Mouse (Mus musculus) neutrophil, adult 83 days (primary cell): ENCODE measurements around the gene Kmt2b. TPM values are rescaled to one million over a fixed set of nuclear protein-coding genes. Genes with fewer than 3 reads are reported as not detected.

Experiments
- total RNA-seq, 2 experiments: library from RNA; stranded (reverse); gene quantifications; one replicate each; pipeline ENCODE4 v1.2.4; 2023

The Kmt2b gene
- 10 to 100 TPM; 51.8 to 52.4 TPM for total RNA-seq

GRCm38 (mm10) chr7:30588676-30589434 is at the start of gene Kmt2b:
TSS of gene Kmt2b (minus strand) at chr7:30588726.

GRCm38 (mm10) chr7:30635752-30636151 is 47.2 kb upstream of the Kmt2b start, which contains the start of gene Etv2:
TSS of gene Etv2 (minus strand) at chr7:30635852.

GRCm38 (mm10) chr7:30625530-30626384 is 37.2 kb upstream of the Kmt2b start, which contains the start of gene Cox6b1:
TSS of gene Cox6b1 (minus strand) at chr7:30626151.

GRCm38 (mm10) chr7:30612654-30613402 is 24.3 kb upstream of the Kmt2b start, which contains the start of gene Upk1a:
TSS of gene Upk1a (minus strand) at chr7:30612847.

GRCm38 (mm10) chr7:30598786-30599185 is 10.3 kb upstream of the Kmt2b start, which contains the start of gene Zbtb32:
TSS of gene Zbtb32 (minus strand) at chr7:30598909.

GRCm38 (mm10) chr7:30564970-30565571 is 23.5 kb downstream of the Kmt2b start, which contains the start of gene Igflr1:
TSS of gene Igflr1 (plus strand) at chr7:30565427.

GRCm38 (mm10) chr7:30563117-30563905 is 25.2 kb downstream of the Kmt2b start, which contains the start of the genes U2af1l4, Gm49396 and Psenen:
TSS of gene U2af1l4 (plus strand) at chr7:30563301.
TSS of gene Gm49396 (plus strand) at chr7:30563344.
TSS of gene Psenen (minus strand) at chr7:30563627.

GRCm38 (mm10) chr7:30559443-30559954 is 29.0 kb downstream of the Kmt2b start, which contains the start of gene Lin37:
TSS of gene Lin37 (minus strand) at chr7:30559838.

GRCm38 (mm10) chr7:30552102-30553020 is 36.2 kb downstream of the Kmt2b start, which contains the start of the genes Hspb6 and Proser3:
TSS of gene Hspb6 (plus strand) at chr7:30552178.
TSS of gene Proser3 (minus strand) at chr7:30552299.

GRCm38 (mm10) chr7:30534633-30535577 is 53.6 kb downstream of the Kmt2b start, which contains the start of gene Arhgap33:
TSS of gene Arhgap33 (minus strand) at chr7:30535060.

Other genes with a start within 250 kb of the Kmt2b start
- not detected for gene Lrfn3, start 226.0 kb downstream of the Kmt2b start, total RNA-seq
- 1,000 to 10,000 TPM; 1,969 to 2,032 TPM for gene Tyrobp, start 175.0 kb downstream of the Kmt2b start, total RNA-seq
- 100 to 1,000 TPM; 116 to 124 TPM for gene Hcst, start 168.9 kb downstream of the Kmt2b start, total RNA-seq
- gene Nfkbid, start 167.0 kb downstream of the Kmt2b start, total RNA-seq: 10 to 100 TPM; 61.7 to 67.0 TPM
- under 1 TPM in 1 of 2 experiments, not detected in 1; 0.35 TPM for gene Aplp1, start 143.2 kb downstream of the Kmt2b start, total RNA-seq
- not detected for gene Kirrel2, start 131.0 kb downstream of the Kmt2b start, total RNA-seq
- gene Nphs1, start 130.4 kb downstream of the Kmt2b start, total RNA-seq: not detected
- gene Prodh2, start 95.1 kb downstream of the Kmt2b start, total RNA-seq: not detected
- gene Arhgap33, start 53.7 kb downstream of the Kmt2b start, total RNA-seq: 10 to 100 TPM; 17.6 to 19.1 TPM
- 1 to 10 TPM; 5.0 to 5.5 TPM for gene Hspb6, start 36.5 kb downstream of the Kmt2b start, total RNA-seq
- gene Proser3, start 36.4 kb downstream of the Kmt2b start, total RNA-seq: 1 to 10 TPM; 4.4 to 5.1 TPM
- gene Lin37, start 28.9 kb downstream of the Kmt2b start, total RNA-seq: 10 to 100 TPM; 24.1 to 36.0 TPM
- gene U2af1l4, start 25.4 kb downstream of the Kmt2b start, total RNA-seq: 10 to 100 TPM; 36.6 to 41.9 TPM
- gene Gm49396, start 25.4 kb downstream of the Kmt2b start, total RNA-seq: 1 to 10 TPM; 4.6 to 5.6 TPM
- gene Psenen, start 25.1 kb downstream of the Kmt2b start, total RNA-seq: 100 to 1,000 TPM; 117 to 126 TPM
- 1 to 10 TPM; 2.3 to 4.4 TPM for gene Igflr1, start 23.3 kb downstream of the Kmt2b start, total RNA-seq
- under 1 TPM in 1 of 2 experiments, not detected in 1; 0.44 TPM for gene Zbtb32, start 10.2 kb upstream of the Kmt2b start, total RNA-seq
- gene Upk1a, start 24.1 kb upstream of the Kmt2b start, total RNA-seq: under 1 TPM in 1 of 2 experiments, not detected in 1; 0.29 TPM
- 100 to 1,000 TPM; 236 to 278 TPM for gene Cox6b1, start 37.4 kb upstream of the Kmt2b start, total RNA-seq
- not detected for gene Etv2, start 47.1 kb upstream of the Kmt2b start, total RNA-seq
- gene Rbm42, start 61.6 kb upstream of the Kmt2b start, total RNA-seq: 10 to 100 TPM; 73.6 to 73.7 TPM
- gene Haus5, start 76.3 kb upstream of the Kmt2b start, total RNA-seq: 10 to 100 TPM; 19.2 to 25.8 TPM
- gene Pmis2, start 82.9 kb upstream of the Kmt2b start, total RNA-seq: not detected
- not detected for gene 2200002J24Rik, start 110.2 kb upstream of the Kmt2b start, total RNA-seq
- gene Atp4a, start 123.5 kb upstream of the Kmt2b start, total RNA-seq: under 1 TPM in 1 of 2 experiments, not detected in 1; 0.99 TPM
- gene Tmem147, start 140.8 kb upstream of the Kmt2b start, total RNA-seq: 10 to 100 TPM; 35.2 to 35.7 TPM
- gene Gapdhs, start 155.0 kb upstream of the Kmt2b start, total RNA-seq: not detected
- gene Sbsn, start 162.7 kb upstream of the Kmt2b start, total RNA-seq: 1 to 10 TPM; 1.3 to 2.7 TPM
- gene Dmkn, start 175.0 kb upstream of the Kmt2b start, total RNA-seq: 1 to 10 TPM; 2.8 to 4.5 TPM
- not detected for gene Krtdap, start 199.2 kb upstream of the Kmt2b start, total RNA-seq
- 10 to 100 TPM; 41.2 to 51.1 TPM for gene Ffar2, start 235.0 kb upstream of the Kmt2b start, total RNA-seq